In genomic region chr11:33980146-33980545, GRCm38 (mm10) we compare ENCODE assay signal across 20 mouse cellular contexts. TPM values are rescaled to one million over a fixed set of nuclear protein-coding genes. Genes with fewer than 3 reads are reported as not detected.
"Had no signal": no experiment of that assay in that cellular context is flagged by ENCODE, and none has a peak within 500 bp of the region (broad histone marks: within the 10 kb centered on the region; RNA-seq: fewer than 3 reads in every experiment).

No protein-coding gene starts in this region.

- H3K27ac ChIP-seq: liver, embryonic 15.5 days; lung, embryonic 15.5 days; macrophage; midbrain, embryonic 13.5 days; midbrain, embryonic 15.5 days; neural tube, embryonic 12.5 days had no signal

- ATAC-seq: liver, postnatal 0 days; lung, postnatal 0 days; midbrain, embryonic 13.5 days; midbrain, embryonic 15.5 days had no signal

- DNase-seq: liver, postnatal 0 days; lung, adult 2 months; lung, postnatal 14 days; lung, postnatal 36 days; right cerebral cortex, postnatal 14 days; thymus, adult 2 months; thymus, postnatal 25 days; thymus, postnatal 4 days had no signal

- H3K36me3 ChIP-seq: liver, embryonic 15.5 days; lung, embryonic 15.5 days; midbrain, embryonic 13.5 days; midbrain, embryonic 15.5 days; neural tube, embryonic 12.5 days had no signal

- H3K4me1 ChIP-seq: liver, embryonic 15.5 days; lung, embryonic 15.5 days; midbrain, embryonic 13.5 days; midbrain, embryonic 15.5 days; neural tube, embryonic 12.5 days had no signal

- H3K4me3 ChIP-seq: liver, embryonic 15.5 days; lung, embryonic 15.5 days; midbrain, embryonic 13.5 days; midbrain, embryonic 15.5 days; neural tube, embryonic 12.5 days had no signal

- H3K27me3 ChIP-seq: liver, embryonic 15.5 days; midbrain, embryonic 13.5 days; midbrain, embryonic 15.5 days; neural tube, embryonic 12.5 days had no signal

- H3K9me3 ChIP-seq: liver, embryonic 15.5 days; lung, embryonic 15.5 days; midbrain, embryonic 13.5 days; midbrain, embryonic 15.5 days; neural tube, embryonic 12.5 days had no signal

- H3K4me2 ChIP-seq: liver, embryonic 15.5 days; lung, embryonic 15.5 days; midbrain, embryonic 11.5 days; midbrain, embryonic 13.5 days; midbrain, embryonic 15.5 days; neural tube, embryonic 12.5 days had no signal

- H3K9ac ChIP-seq: liver, embryonic 15.5 days; liver, postnatal 0 days; lung, embryonic 15.5 days; midbrain, embryonic 13.5 days; midbrain, embryonic 15.5 days; neural tube, embryonic 12.5 days had no signal

RNA-seq across cellular contexts. Expression of gene Kcnip1, which starts 12.8 kb away (rescaled TPM):
- total RNA-seq: megakaryocyte progenitor cell, adult 5-6 weeks; monocyte, adult 5-6 weeks; neutrophil, adult 5-6 weeks had no signal
- polyA plus RNA-seq: liver, postnatal 0 days; macrophage; spleen, adult 2 months had no signal

RNA-seq across cellular contexts. Expression of gene Kcnmb1, which starts 17.3 kb away (rescaled TPM):
- total RNA-seq: megakaryocyte progenitor cell, adult 5-6 weeks; monocyte, adult 5-6 weeks; neutrophil, adult 5-6 weeks had no signal
- polyA plus RNA-seq: liver, embryonic 15.5 days; macrophage had no signal
